Mouse (Mus musculus) embryonic facial prominence, embryonic 10.5 days (tissue): ENCODE measurements around the gene Hoxd3. TPM values are rescaled to one million over a fixed set of nuclear protein-coding genes. Genes with fewer than 3 reads are reported as not detected.

ENCODE experiments used
- DNase-seq: peaks from one replicate; pipeline ENCODE4 v3.0.0-alpha.2; 2017; ENCODE audit warnings: low spot score
- H3K27ac ChIP-seq: fragments of 300-500 bp; sonication (generic); replicated peaks from 2 replicates; pipeline ENCODE4 v1.5.1; 2016; ENCODE audit warnings: mild to moderate bottlenecking
- H3K27me3 ChIP-seq: fragments of 300-500 bp; sonication (generic); replicated peaks from 2 replicates; pipeline ENCODE4 v1.6.1; 2016; ENCODE audit warnings: low read depth, mild to moderate bottlenecking; ENCODE audit not compliant: poor library complexity, severe bottlenecking
- H3K36me3 ChIP-seq: fragments of 300-500 bp; sonication (generic); replicated peaks from 2 replicates; pipeline ENCODE4 v1.6.1; 2016; ENCODE audit warnings: mild to moderate bottlenecking, moderate library complexity
- H3K4me1 ChIP-seq: fragments of 300-500 bp; sonication (generic); 2 replicates; pipeline ENCODE4 v1.6.1; 2016
- H3K4me3 ChIP-seq: fragments of 300-500 bp; sonication (generic); 2 replicates; pipeline ENCODE4 v1.5.1; 2016; ENCODE audit warnings: mild to moderate bottlenecking, moderate library complexity
- H3K9me3 ChIP-seq: fragments of 300-500 bp; sonication (generic); 2 replicates; pipeline ENCODE4 v1.6.1; 2016; ENCODE audit warnings: mild to moderate bottlenecking
- WGBS: fragments of 180-500 bp; shearing (Covaris S2); methylation state at CpG from one replicate; pipeline ENCODE4 v1.1.7; 2016; 5-methylcytosine and 5-hydroxymethylcytosine counted together
- polyA plus RNA-seq: library from polyadenylated mRNA; unstranded; fragments of >200 nt; fragmentation: Nextera tagmentation; extraction: Ambion mirVana; gene quantifications from 2 replicates; pipeline ENCODE4 v1.2.1, GENCODE M21; 2016

Gene Hoxd3
- polyA plus RNA-seq, 1 experiment from 2014 or later, result 1.7 TPM

GRCm38 (mm10) chr2:74739869-74740268 is 28.1 kb downstream of the Hoxd3 start:
- H3K4me3 ChIP-seq, result peak overlapping the region; percentile 35
- peak overlapping the region; percentile 35; the same call in 1 of the 2 replicates for H3K27ac ChIP-seq
- WGBS, result 2% methylated on average over 14 of the region's 14 CpGs
- no peaks in the 10 kb centered on the region for H3K36me3 ChIP-seq
- DNase-seq, result no peak
- H3K27me3 ChIP-seq, result peaks cover 100% of the 10 kb centered on the region
- peaks cover 12% of the 10 kb centered on the region; the same call in 1 of the 2 replicates for H3K4me1 ChIP-seq
- no peaks in the 10 kb centered on the region for H3K9me3 ChIP-seq

DNA sequence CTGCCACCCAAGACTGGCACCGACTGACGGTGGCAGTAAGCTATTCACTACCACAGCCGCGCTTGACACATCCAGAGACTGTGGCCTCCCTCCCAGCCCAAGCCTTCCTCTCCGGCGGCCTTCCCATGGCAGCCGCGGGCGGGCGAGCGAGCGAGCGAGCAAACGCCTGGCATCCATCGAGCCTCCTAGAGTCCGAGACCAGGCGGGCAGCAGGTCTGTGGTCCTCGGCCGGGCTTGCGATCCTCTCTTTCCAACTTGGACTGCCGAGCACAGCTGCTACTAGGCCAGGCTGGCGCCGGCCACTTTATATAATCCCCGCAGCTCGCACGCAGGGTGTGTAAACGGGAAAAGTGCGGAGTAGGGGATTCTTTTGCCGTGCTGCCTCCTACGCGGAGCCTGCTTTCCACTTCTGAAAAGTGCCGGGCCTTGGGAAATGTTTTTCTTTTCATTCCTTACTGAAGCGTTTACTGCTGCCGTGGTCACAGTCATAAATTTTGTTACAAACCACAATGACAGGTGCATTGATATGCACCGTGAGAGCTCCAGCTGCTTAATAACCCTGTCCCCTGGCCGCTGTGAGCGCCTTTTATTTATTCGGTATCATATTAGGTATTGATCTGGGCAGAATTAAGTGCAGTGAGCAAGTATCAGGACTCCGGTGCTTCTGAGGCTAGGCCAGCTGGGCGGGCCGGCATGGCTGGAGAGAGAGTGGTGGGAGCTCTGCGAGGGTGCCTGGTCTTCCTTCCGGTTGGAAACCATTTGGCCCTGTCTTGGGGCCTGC is 28.8 kb downstream of the Hoxd3 start:
- peak overlapping the region; percentile 35 for H3K4me3 ChIP-seq

GRCm38 (mm10) chr2:74741252-74741978 is 29.7 kb downstream of the Hoxd3 start:
- no peaks in the 10 kb centered on the region for H3K9me3 ChIP-seq
- H3K4me3 ChIP-seq, result no peak overlapping the region
- peaks cover 4% of the 10 kb centered on the region; the same call in 1 of the 2 replicates for H3K4me1 ChIP-seq
- no peak overlapping the region for H3K27ac ChIP-seq
- H3K36me3 ChIP-seq, result no peaks in the 10 kb centered on the region
- peaks cover 100% of the 10 kb centered on the region for H3K27me3 ChIP-seq
- no peak for DNase-seq
- WGBS, result 26% methylated on average over 2 of the region's 3 CpGs

More for the DNA sequence above, 28.8 kb downstream of the Hoxd3 start:
- peaks cover 12% of the 10 kb centered on the region; the same call in 1 of the 2 replicates for H3K4me1 ChIP-seq
- peaks cover 100% of the 10 kb centered on the region for H3K27me3 ChIP-seq
- H3K27ac ChIP-seq, result peak overlapping the region; percentile 35; the same call in 1 of the 2 replicates
- DNase-seq, result peak; percentile 62
- WGBS, result 1% methylated on average over 43 of the region's 43 CpGs
- no peaks in the 10 kb centered on the region for H3K36me3 ChIP-seq
- H3K9me3 ChIP-seq, result no peaks in the 10 kb centered on the region

GRCm38 (mm10) chr2:74741979-74742277 is 30.2 kb downstream of the Hoxd3 start:
- H3K27me3 ChIP-seq, result peaks cover 100% of the 10 kb centered on the region
- H3K4me1 ChIP-seq, result peaks cover 9% of the 10 kb centered on the region; the same call in 1 of the 2 replicates
- H3K4me3 ChIP-seq, result no peak overlapping the region
- H3K27ac ChIP-seq, result no peak overlapping the region
- H3K36me3 ChIP-seq, result no peaks in the 10 kb centered on the region
- DNase-seq, result no peak
- no peaks in the 10 kb centered on the region for H3K9me3 ChIP-seq

- Histone ChIP-seq H3K27me3 (peaks cover 100% of the 10 kb centered on the region), H3K36me3 (no peaks in the 10 kb centered on the region), H3K4me1 (peaks cover 19% of the 10 kb centered on the region), H3K9me3 (no peaks in the 10 kb centered on the region), H3K4me3 (peak overlapping the region; percentile 45; the same call in 1 of the 2 replicates), H3K27ac (no peak overlapping the region; the same call in 1 of the 2 replicates)
- WGBS, result 2% methylated on average over 6 of the region's 6 CpGs
- peak; percentile 20 for DNase-seq
These were observed 34.0 kb downstream of the Hoxd3 start for GRCm38 (mm10) chr2:74745540-74746297.

DNA sequence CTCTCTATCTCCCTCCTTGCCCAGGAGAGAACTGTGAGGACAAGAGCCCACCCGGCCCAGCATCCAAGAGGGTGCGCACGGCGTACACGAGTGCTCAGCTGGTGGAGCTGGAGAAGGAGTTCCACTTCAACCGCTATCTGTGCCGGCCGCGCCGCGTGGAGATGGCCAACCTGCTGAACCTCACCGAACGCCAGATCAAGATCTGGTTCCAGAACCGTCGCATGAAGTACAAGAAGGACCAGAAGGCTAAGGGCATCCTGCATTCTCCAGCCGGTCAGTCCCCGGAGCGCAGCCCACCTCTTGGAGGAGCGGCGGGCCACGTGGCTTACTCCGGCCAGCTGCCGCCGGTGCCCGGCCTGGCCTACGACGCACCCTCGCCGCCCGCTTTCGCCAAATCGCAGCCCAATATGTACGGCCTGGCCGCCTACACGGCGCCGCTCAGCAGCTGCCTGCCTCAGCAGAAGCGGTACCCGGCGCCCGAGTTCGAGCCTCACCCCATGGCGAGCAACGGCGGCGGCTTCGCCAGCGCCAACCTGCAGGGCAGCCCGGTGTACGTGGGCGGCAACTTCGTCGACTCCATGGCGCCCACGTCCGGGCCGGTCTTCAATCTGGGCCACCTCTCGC is 34.7 kb downstream of the Hoxd3 start:
- Histone ChIP-seq H3K4me1 (peaks cover 19% of the 10 kb centered on the region), H3K36me3 (no peaks in the 10 kb centered on the region), H3K4me3 (peak overlapping the region; percentile 45), H3K9me3 (no peaks in the 10 kb centered on the region), H3K27ac (peak overlapping the region; percentile 48), H3K27me3 (peaks cover 100% of the 10 kb centered on the region)
- DNase-seq, result peak; percentile 62
- under 1% methylated on average over 58 of the region's 58 CpGs for WGBS

- Histone ChIP-seq H3K4me1 (peaks cover 19% of the 10 kb centered on the region), H3K36me3 (no peaks in the 10 kb centered on the region), H3K27ac (peak overlapping the region; percentile 48), H3K4me3 (peak overlapping the region; percentile 45), H3K27me3 (peaks cover 100% of the 10 kb centered on the region), H3K9me3 (no peaks in the 10 kb centered on the region)
- DNase-seq, result peak; percentile 56
- WGBS, result 1% methylated on average over 24 of the region's 24 CpGs
These were observed 35.3 kb downstream of the Hoxd3 start for GRCm38 (mm10) chr2:74747006-74747405.

GRCm38 (mm10) chr2:74747661-74748141 is 36.0 kb downstream of the Hoxd3 start:
- Histone ChIP-seq H3K4me3 (peak overlapping the region; percentile 45; the same call in 1 of the 2 replicates), H3K27me3 (peaks cover 100% of the 10 kb centered on the region), H3K36me3 (no peaks in the 10 kb centered on the region), H3K9me3 (no peaks in the 10 kb centered on the region), H3K27ac (no peak overlapping the region), H3K4me1 (peaks cover 21% of the 10 kb centered on the region)
- 3% methylated on average over 11 of the region's 11 CpGs for WGBS
- peak; percentile 50 for DNase-seq

DNA sequence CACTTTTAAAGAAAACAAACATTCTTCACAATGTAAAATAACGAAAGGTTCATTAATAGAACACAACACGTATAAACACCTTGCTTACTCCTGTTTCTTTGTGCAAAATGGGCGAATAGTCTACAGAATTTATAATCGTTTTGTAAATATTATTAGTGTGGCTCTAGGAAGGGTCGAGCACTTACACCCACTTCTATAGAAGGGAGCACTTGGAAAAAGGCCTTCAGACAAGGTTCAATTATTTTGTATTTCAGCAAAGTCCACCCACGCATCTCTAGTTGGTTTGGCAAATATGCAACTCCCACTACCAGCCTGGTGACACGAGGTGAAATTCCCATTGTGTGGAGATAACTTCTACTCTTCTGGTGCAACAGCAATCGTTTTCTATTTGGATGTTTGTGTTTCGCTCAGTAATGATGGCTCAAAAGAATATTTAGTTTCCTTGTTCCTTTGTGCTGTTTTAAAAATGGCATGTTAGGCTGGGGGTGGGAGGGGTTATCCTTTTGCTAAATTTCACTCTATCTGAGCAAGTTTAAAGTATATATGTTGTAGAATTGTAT is 36.8 kb downstream of the Hoxd3 start:
- H3K9me3 ChIP-seq, result no peaks in the 10 kb centered on the region
- peaks cover 28% of the 10 kb centered on the region for H3K4me1 ChIP-seq
- peak; percentile 34 for DNase-seq
- H3K27me3 ChIP-seq, result peaks cover 100% of the 10 kb centered on the region
- H3K36me3 ChIP-seq, result no peaks in the 10 kb centered on the region
- H3K4me3 ChIP-seq, result no peak overlapping the region
- 4% methylated on average over 9 of the region's 9 CpGs for WGBS
- no peak overlapping the region for H3K27ac ChIP-seq

DNA sequence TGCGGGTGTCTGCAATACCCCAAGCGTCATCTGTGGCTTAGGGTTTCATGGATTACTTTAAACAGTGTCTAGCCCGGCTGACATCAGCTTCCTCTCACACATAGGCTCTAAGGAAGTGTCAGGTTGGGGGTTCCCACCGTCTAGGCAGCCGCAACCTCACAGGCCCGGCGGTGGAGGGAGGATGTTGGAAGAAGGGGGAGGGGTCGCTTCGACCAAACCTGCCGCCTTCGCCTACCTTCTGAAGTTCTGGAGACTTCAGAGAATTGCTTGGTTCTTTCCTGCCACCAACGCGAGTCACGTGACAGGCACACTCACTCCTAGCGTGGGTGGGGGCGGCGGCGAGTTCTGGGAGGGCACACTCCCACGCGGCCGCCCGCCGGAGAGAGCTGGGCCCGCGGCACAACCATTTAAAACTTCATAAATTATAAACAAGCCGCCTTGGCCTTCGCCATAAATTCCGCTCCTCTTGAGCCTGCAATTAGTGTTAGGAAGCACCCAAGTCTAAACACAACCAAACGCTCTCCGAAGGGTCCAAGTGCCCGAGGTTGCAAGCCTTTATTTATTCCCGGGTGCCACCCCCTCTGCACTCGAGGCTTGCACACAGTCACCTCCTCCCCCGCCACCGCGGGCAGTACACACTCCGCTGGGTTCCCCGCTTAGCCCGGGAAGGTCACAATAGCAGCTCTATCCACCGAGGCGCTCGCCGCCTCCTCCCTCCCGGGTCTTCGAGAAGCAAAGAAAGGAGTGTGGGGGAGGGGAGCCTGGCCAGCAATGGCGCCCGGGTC is 37.8 kb downstream of the Hoxd3 start:
- Histone ChIP-seq H3K36me3 (no peaks in the 10 kb centered on the region), H3K9me3 (no peaks in the 10 kb centered on the region), H3K4me1 (peaks cover 28% of the 10 kb centered on the region), H3K27ac (peak overlapping the region; percentile 63), H3K27me3 (peaks cover 100% of the 10 kb centered on the region), H3K4me3 (peak overlapping the region; percentile 43)
- WGBS, result under 1% methylated on average over 47 of the region's 47 CpGs
- peak; percentile 74 for DNase-seq

- H3K4me1 ChIP-seq, result peaks cover 28% of the 10 kb centered on the region
- H3K27me3 ChIP-seq, result peaks cover 100% of the 10 kb centered on the region
- no peaks in the 10 kb centered on the region for H3K36me3 ChIP-seq
- H3K4me3 ChIP-seq, result no peak overlapping the region
- H3K9me3 ChIP-seq, result no peaks in the 10 kb centered on the region
- WGBS, result 13% methylated on average over 5 of the region's 5 CpGs
- no peak overlapping the region for H3K27ac ChIP-seq
- DNase-seq, result peak; percentile 18
These were observed 39.1 kb downstream of the Hoxd3 start for GRCm38 (mm10) chr2:74750731-74751250.
